Mouse (Mus musculus): Measurements from ENCODE around the gene Cd177. TPM values are rescaled to one million over a fixed set of nuclear protein-coding genes. Genes with fewer than 3 reads are reported as not detected.
A peak's percentile ranks its signal among the peaks of the same experiment; 100 is the strongest.
"Not testable (repeated sequence)": the region's sequence is repeated elsewhere in the genome, so short reads cannot be mapped to it uniquely, and the experiment has no call there.

Gene Cd177
- polyA plus RNA-seq, 1 experiment from 2014 or later: 0.38 TPM

- ATAC-seq (replicated peaks; ENCODE audit: low FRiP score): peak; percentile 58; the same call in 1 of the 2 replicates
- H3K4me1 ChIP-seq: peaks cover 16% of the 10 kb centered on the region
- no peak overlapping the region for H3K9ac ChIP-seq
- H3K27ac ChIP-seq: 0 out of 2 replicates have a peak overlapping the region, but pooled peaks have one; percentile 4
- 40% methylated on average over 2 of the region's 2 CpGs for WGBS
- H3K4me3 ChIP-seq (replicated peaks): no peak overlapping the region
- no peaks in the 10 kb centered on the region for H3K27me3 ChIP-seq
- no peak overlapping the region for H3K4me2 ChIP-seq
- no peaks in the 10 kb centered on the region for H3K36me3 ChIP-seq
- no peaks in the 10 kb centered on the region for H3K9me3 ChIP-seq (replicated peaks)
Observed at GRCm38 (mm10) chr7:24751610-24752009, 8.5 kb downstream of the Cd177 start.

GRCm38 (mm10) chr7:24750695-24751094 is 9.4 kb downstream of the Cd177 start:
- H3K9ac ChIP-seq: no peak overlapping the region
- no peaks in the 10 kb centered on the region for H3K36me3 ChIP-seq
- H3K4me1 ChIP-seq: peaks cover 16% of the 10 kb centered on the region
- WGBS: 40% methylated on average over 4 of the region's 4 CpGs
- H3K4me3 ChIP-seq (replicated peaks): no peak overlapping the region
- no peak for ATAC-seq (replicated peaks; ENCODE audit: low FRiP score)
- no peaks in the 10 kb centered on the region for H3K27me3 ChIP-seq
- no peak overlapping the region for H3K4me2 ChIP-seq
- H3K9me3 ChIP-seq (replicated peaks): no peaks in the 10 kb centered on the region
- H3K27ac ChIP-seq: peak overlapping the region; percentile 4; the same call in 1 of the 2 replicates

- Histone ChIP-seq H3K36me3 (no peaks in the 10 kb centered on the region), H3K4me1 (peaks cover 6% of the 10 kb centered on the region), H3K9ac (no peak overlapping the region), H3K4me3 (replicated peaks) (no peak overlapping the region), H3K27ac (no peak overlapping the region), H3K27me3 (no peaks in the 10 kb centered on the region; the same call in 1 of the 2 replicates), H3K9me3 (replicated peaks) (0 out of 2 replicates have a peak, but pooled peaks cover under 1% of the 10 kb centered on the region), H3K4me2 (peak overlapping the region; percentile 38)
- 16% methylated on average over 17 of the region's 17 CpGs for WGBS
- ATAC-seq (replicated peaks; ENCODE audit: low FRiP score): peak; percentile 83
Observed at GRCm38 (mm10) chr7:24735970-24736670, 24.0 kb downstream of the Cd177 start.

- ATAC-seq (replicated peaks; ENCODE audit: low FRiP score); H3K36me3 ChIP-seq; H3K4me3 ChIP-seq (replicated peaks); H3K9ac ChIP-seq; H3K4me2 ChIP-seq; H3K9me3 ChIP-seq (replicated peaks); H3K27me3 ChIP-seq; H3K27ac ChIP-seq; H3K4me1 ChIP-seq: not testable (repeated sequence)
- WGBS: 90% methylated on average over 11 of the region's 11 CpGs
Observed at GRCm38 (mm10) chr7:24726808-24727207, 33.3 kb downstream of the Cd177 start, which contains the start of gene Gm4763. TSS of gene Gm4763 (minus strand) at chr7:24726908.

- H3K27ac ChIP-seq: no peak overlapping the region
- no peak overlapping the region for H3K9ac ChIP-seq
- no peaks in the 10 kb centered on the region for H3K36me3 ChIP-seq
- H3K4me1 ChIP-seq: no peaks in the 10 kb centered on the region
- no peak overlapping the region for H3K4me3 ChIP-seq (replicated peaks)
- H3K27me3 ChIP-seq: no peaks in the 10 kb centered on the region
- no peak overlapping the region for H3K4me2 ChIP-seq
- WGBS: 69% methylated on average over 6 of the region's 6 CpGs
- H3K9me3 ChIP-seq (replicated peaks): no peaks in the 10 kb centered on the region
- no peak for ATAC-seq (replicated peaks; ENCODE audit: low FRiP score)
Observed at GRCm38 (mm10) chr7:24715039-24715438, 45.1 kb downstream of the Cd177 start.

- Histone ChIP-seq H3K9ac (no peak within 1 kb of the TSS), H3K36me3 (no peaks in the 10 kb centered on the region), H3K4me2 (no peak within 1 kb of the TSS), H3K4me1 (no peaks in the 10 kb centered on the region), H3K9me3 (replicated peaks) (no peaks in the 10 kb centered on the region), H3K27ac (no peak within 1 kb of the TSS), H3K4me3 (replicated peaks) (no peak within 1 kb of the TSS), H3K27me3 (0 out of 2 replicates have a peak, but pooled peaks cover 2% of the 10 kb centered on the region)
- no peak for ATAC-seq (replicated peaks; ENCODE audit: low FRiP score)
- 91% methylated on average over 14 of the region's 14 CpGs for WGBS
Observed at GRCm38 (mm10) chr7:24708832-24709292, 51.2 kb downstream of the Cd177 start, which contains the start of gene BC049730. TSS of gene BC049730 (plus strand) at chr7:24709242.

- not testable (repeated sequence) for H3K4me2 ChIP-seq; H3K9me3 ChIP-seq (replicated peaks); H3K9ac ChIP-seq; H3K4me3 ChIP-seq (replicated peaks); H3K27ac ChIP-seq; H3K4me1 ChIP-seq; ATAC-seq (replicated peaks; ENCODE audit: low FRiP score); H3K36me3 ChIP-seq; H3K27me3 ChIP-seq
- 85% methylated on average over 9 of the region's 9 CpGs for WGBS
Observed at GRCm38 (mm10) chr7:24702841-24703240, 57.3 kb downstream of the Cd177 start.

GRCm38 (mm10) chr7:24697891-24698290 is 62.2 kb downstream of the Cd177 start:
- H3K36me3 ChIP-seq; H3K27ac ChIP-seq; H3K4me3 ChIP-seq (replicated peaks); H3K4me2 ChIP-seq; H3K4me1 ChIP-seq; H3K27me3 ChIP-seq; H3K9ac ChIP-seq; ATAC-seq (replicated peaks; ENCODE audit: low FRiP score); H3K9me3 ChIP-seq (replicated peaks): not testable (repeated sequence)
- 94% methylated on average over 4 of the region's 4 CpGs for WGBS

Other genes starting within 250 kb of the Cd177 start
- gene AC161166.1, start 247.9 kb downstream of the Cd177 start, polyA plus RNA-seq (2015; fragmentation: Nextera tagmentation; extraction: Ambion mirVana): 0.48 and 0.68 TPM in 2 replicates
- 7.4 and 8.3 TPM in 2 replicates for gene Irgq, start 229.6 kb downstream of the Cd177 start, polyA plus RNA-seq (2015; fragmentation: Nextera tagmentation; extraction: Ambion mirVana)
- gene Pinlyp, start 214.2 kb downstream of the Cd177 start, polyA plus RNA-seq (2015; fragmentation: Nextera tagmentation; extraction: Ambion mirVana): 0.31 and 0.33 TPM in 2 replicates
- gene Xrcc1, start 214.0 kb downstream of the Cd177 start, polyA plus RNA-seq (2015; fragmentation: Nextera tagmentation; extraction: Ambion mirVana): 117 and 137 TPM in 2 replicates
- 46.8 and 48.4 TPM in 2 replicates for gene Ethe1, start 172.8 kb downstream of the Cd177 start, polyA plus RNA-seq (2015; fragmentation: Nextera tagmentation; extraction: Ambion mirVana)
- gene Zfp575, start 172.7 kb downstream of the Cd177 start, polyA plus RNA-seq (2015; fragmentation: Nextera tagmentation; extraction: Ambion mirVana): 4.0 and 5.5 TPM in 2 replicates
- 0.15 and 0.17 TPM in 2 replicates for gene Phldb3, start 149.5 kb downstream of the Cd177 start, polyA plus RNA-seq (2015; fragmentation: Nextera tagmentation; extraction: Ambion mirVana)
- gene Lypd3, start 123.8 kb downstream of the Cd177 start, polyA plus RNA-seq (2015; fragmentation: Nextera tagmentation; extraction: Ambion mirVana): 1.0 and 1.2 TPM in 2 replicates
- gene Tex101, start 83.6 kb downstream of the Cd177 start, polyA plus RNA-seq (2015; fragmentation: Nextera tagmentation; extraction: Ambion mirVana): not detected in 2 replicates
- gene BC049730, start 51.1 kb downstream of the Cd177 start, polyA plus RNA-seq (2015; fragmentation: Nextera tagmentation; extraction: Ambion mirVana): not detected in 2 replicates
- not detected in 2 replicates for gene Gm4763, start 33.4 kb downstream of the Cd177 start, polyA plus RNA-seq (2015; fragmentation: Nextera tagmentation; extraction: Ambion mirVana)
- gene Ceacam10, start 16.9 kb upstream of the Cd177 start, polyA plus RNA-seq (2015; fragmentation: Nextera tagmentation; extraction: Ambion mirVana): not detected in 2 replicates
- 15.3 TPM in 2 replicates for gene Gm9844, start 101.9 kb upstream of the Cd177 start, polyA plus RNA-seq (2015; fragmentation: Nextera tagmentation; extraction: Ambion mirVana)
- gene Lypd4, start 109.6 kb upstream of the Cd177 start, polyA plus RNA-seq (2015; fragmentation: Nextera tagmentation; extraction: Ambion mirVana): not detected in 2 replicates
- gene Dmrtc2, start 109.7 kb upstream of the Cd177 start, polyA plus RNA-seq (2015; fragmentation: Nextera tagmentation; extraction: Ambion mirVana): not detected in 2 replicates
- gene Rps19, start 124.1 kb upstream of the Cd177 start, polyA plus RNA-seq (2015; fragmentation: Nextera tagmentation; extraction: Ambion mirVana): 2,383 and 2,806 TPM in 2 replicates
- gene Cd79a, start 137.1 kb upstream of the Cd177 start, polyA plus RNA-seq (2015; fragmentation: Nextera tagmentation; extraction: Ambion mirVana): 1.8 TPM in 2 replicates
- 92.5 and 101 TPM in 2 replicates for gene Arhgef1, start 142.6 kb upstream of the Cd177 start, polyA plus RNA-seq (2015; fragmentation: Nextera tagmentation; extraction: Ambion mirVana)
- not detected in 2 replicates for gene Gm4881, start 184.2 kb upstream of the Cd177 start, polyA plus RNA-seq (2015; fragmentation: Nextera tagmentation; extraction: Ambion mirVana)
- 143 and 153 TPM in 2 replicates for gene Rabac1, start 212.4 kb upstream of the Cd177 start, polyA plus RNA-seq (2015; fragmentation: Nextera tagmentation; extraction: Ambion mirVana)
- 0.68 and 2.1 TPM in 2 replicates for gene Atp1a3, start 245.6 kb upstream of the Cd177 start, polyA plus RNA-seq (2015; fragmentation: Nextera tagmentation; extraction: Ambion mirVana)

Data from kidney, embryonic 15.5 days (tissue).